Mouse (Mus musculus) midbrain, embryonic 15.5 days (tissue): Measurements from ENCODE around the gene Dip2b. TPM values are rescaled to one million over a fixed set of nuclear protein-coding genes. Genes with fewer than 3 reads are reported as not detected.

Experiments used
- ATAC-seq: fragments of 200-750 bp; cut with Nextera tagmentation; replicated peaks from 2 replicates; pipeline ENCODE4 v1.8.0; 2017; ENCODE audit warnings: moderate TSS enrichment
- H3K27ac ChIP-seq: fragments of 300-500 bp; sonication (generic); 2 replicates; pipeline ENCODE4 v1.5.1; 2015; ENCODE audit warnings: mild to moderate bottlenecking, inconsistent platforms
- H3K27me3 ChIP-seq: fragments of 300-500 bp; sonication (generic); replicated peaks from 2 replicates; pipeline ENCODE4 v1.6.1; 2015; ENCODE audit warnings: inconsistent platforms
- H3K36me3 ChIP-seq: fragments of 300-500 bp; sonication (generic); replicated peaks from 2 replicates; pipeline ENCODE4 v1.6.1; 2015; ENCODE audit warnings: inconsistent platforms
- H3K4me1 ChIP-seq: fragments of 300-500 bp; sonication (generic); 2 replicates; pipeline ENCODE4 v1.6.1; 2015; ENCODE audit warnings: inconsistent platforms
- H3K4me2 ChIP-seq: fragments of 300-500 bp; sonication (generic); 2 replicates; pipeline ENCODE4 v1.6.1; 2015; ENCODE audit warnings: inconsistent platforms, mild to moderate bottlenecking, moderate library complexity
- H3K4me3 ChIP-seq: fragments of 300-500 bp; sonication (generic); 2 replicates; pipeline ENCODE4 v1.5.1; 2015; ENCODE audit warnings: mild to moderate bottlenecking, inconsistent platforms
- H3K9ac ChIP-seq: fragments of 300-500 bp; sonication (generic); 2 replicates; pipeline ENCODE4 v1.6.1; 2015; ENCODE audit warnings: mild to moderate bottlenecking, inconsistent platforms
- H3K9me3 ChIP-seq: fragments of 300-500 bp; sonication (generic); 2 replicates; pipeline ENCODE4 v1.6.1; 2016; ENCODE audit warnings: inconsistent platforms
- WGBS: fragments of 180-500 bp; shearing (Covaris S2); methylation state at CpG from one replicate; pipeline ENCODE4 v1.1.7; 2015; ENCODE audit warnings: mixed read lengths; 5-methylcytosine and 5-hydroxymethylcytosine counted together
- polyA plus RNA-seq: library from polyadenylated mRNA; unstranded; fragments of >200 nt; fragmentation: Nextera tagmentation; extraction: Ambion mirVana; gene quantifications from 2 replicates; pipeline ENCODE4 v1.2.1, GENCODE M21; 2015

Gene Dip2b
- polyA plus RNA-seq, 1 experiment from 2014 or later: 20.2 TPM

GRCm38 (mm10) chr15:100153024-100153423 is 114.6 kb downstream of the Dip2b start:
- ATAC-seq: no peak
- no peak overlapping the region for H3K27ac ChIP-seq
- H3K9ac ChIP-seq: no peak overlapping the region
- WGBS: 76% methylated on average over 3 of the region's 3 CpGs
- peaks cover 9% of the 10 kb centered on the region; the same call in 1 of the 2 replicates for H3K4me1 ChIP-seq
- no peak overlapping the region for H3K4me3 ChIP-seq
- H3K36me3 ChIP-seq: peaks cover 9% of the 10 kb centered on the region
- no peak overlapping the region for H3K4me2 ChIP-seq
- no peaks in the 10 kb centered on the region for H3K27me3 ChIP-seq
- H3K9me3 ChIP-seq: no peaks in the 10 kb centered on the region

GRCm38 (mm10) chr15:100156095-100156707 is 117.7 kb downstream of the Dip2b start:
- Histone ChIP-seq H3K27ac (no peak overlapping the region), H3K4me1 (0 out of 2 replicates have a peak, but pooled peaks cover under 1% of the 10 kb centered on the region), H3K9me3 (no peaks in the 10 kb centered on the region), H3K36me3 (peaks cover 9% of the 10 kb centered on the region), H3K27me3 (no peaks in the 10 kb centered on the region), H3K4me2 (no peak overlapping the region), H3K4me3 (no peak overlapping the region), H3K9ac (no peak overlapping the region)
- WGBS: 92% methylated on average over 4 of the region's 4 CpGs
- ATAC-seq: no peak

GRCm38 (mm10) chr15:100156781-100157470 is 118.5 kb downstream of the Dip2b start:
- no peak for ATAC-seq
- H3K27ac ChIP-seq: no peak overlapping the region
- no peak overlapping the region for H3K4me3 ChIP-seq
- H3K27me3 ChIP-seq: no peaks in the 10 kb centered on the region
- H3K4me2 ChIP-seq: no peak overlapping the region
- WGBS: 91% methylated on average over 10 of the region's 10 CpGs
- no peak overlapping the region for H3K9ac ChIP-seq
- peaks cover 12% of the 10 kb centered on the region for H3K36me3 ChIP-seq
- no peaks in the 10 kb centered on the region for H3K4me1 ChIP-seq
- no peaks in the 10 kb centered on the region for H3K9me3 ChIP-seq

- H3K9me3 ChIP-seq: no peaks in the 10 kb centered on the region
- no peaks in the 10 kb centered on the region for H3K27me3 ChIP-seq
- no peak overlapping the region for H3K27ac ChIP-seq
- no peaks in the 10 kb centered on the region for H3K4me1 ChIP-seq
- peaks cover 18% of the 10 kb centered on the region for H3K36me3 ChIP-seq
- no peak overlapping the region for H3K4me3 ChIP-seq
- WGBS: 91% methylated on average over 10 of the region's 10 CpGs
- no peak overlapping the region for H3K4me2 ChIP-seq
- no peak overlapping the region for H3K9ac ChIP-seq
- no peak for ATAC-seq
Measured at GRCm38 (mm10) chr15:100158985-100159384, 120.5 kb downstream of the Dip2b start.

- no peak overlapping the region for H3K4me2 ChIP-seq
- WGBS: 89% methylated on average over 6 of the region's 6 CpGs
- H3K4me3 ChIP-seq: no peak overlapping the region
- H3K4me1 ChIP-seq: no peaks in the 10 kb centered on the region
- no peaks in the 10 kb centered on the region for H3K27me3 ChIP-seq
- no peak for ATAC-seq
- no peak overlapping the region for H3K27ac ChIP-seq
- no peaks in the 10 kb centered on the region for H3K9me3 ChIP-seq
- peaks cover 20% of the 10 kb centered on the region; the same call in 1 of the 2 replicates for H3K36me3 ChIP-seq
- H3K9ac ChIP-seq: no peak overlapping the region
Measured at GRCm38 (mm10) chr15:100161747-100162280, 123.3 kb downstream of the Dip2b start.

- Histone ChIP-seq H3K9ac (no peak overlapping the region), H3K9me3 (no peaks in the 10 kb centered on the region), H3K36me3 (peaks cover 25% of the 10 kb centered on the region; the same call in 1 of the 2 replicates), H3K27ac (no peak overlapping the region), H3K27me3 (no peaks in the 10 kb centered on the region), H3K4me2 (no peak overlapping the region), H3K4me1 (no peaks in the 10 kb centered on the region), H3K4me3 (no peak overlapping the region)
- WGBS: 73% methylated on average over 3 of the region's 3 CpGs
- ATAC-seq: no peak
Measured at GRCm38 (mm10) chr15:100163381-100164051, 125.1 kb downstream of the Dip2b start.

GRCm38 (mm10) chr15:100166464-100166863 is 128.0 kb downstream of the Dip2b start:
- H3K27me3 ChIP-seq: no peaks in the 10 kb centered on the region
- no peak overlapping the region for H3K4me2 ChIP-seq
- no peak overlapping the region for H3K9ac ChIP-seq
- H3K4me3 ChIP-seq: no peak overlapping the region
- peaks cover 41% of the 10 kb centered on the region for H3K36me3 ChIP-seq
- 90% methylated on average over 3 of the region's 3 CpGs for WGBS
- no peak for ATAC-seq
- H3K27ac ChIP-seq: no peak overlapping the region
- H3K4me1 ChIP-seq: no peaks in the 10 kb centered on the region
- no peaks in the 10 kb centered on the region for H3K9me3 ChIP-seq

- peaks cover 43% of the 10 kb centered on the region for H3K36me3 ChIP-seq
- no peak overlapping the region for H3K4me2 ChIP-seq
- H3K27me3 ChIP-seq: no peaks in the 10 kb centered on the region
- no peak for ATAC-seq
- no peak overlapping the region for H3K9ac ChIP-seq
- no peak overlapping the region for H3K4me3 ChIP-seq
- no peak overlapping the region for H3K27ac ChIP-seq
- WGBS: 77% methylated on average over 6 of the region's 6 CpGs
- no peaks in the 10 kb centered on the region for H3K4me1 ChIP-seq
- no peaks in the 10 kb centered on the region for H3K9me3 ChIP-seq
Measured at GRCm38 (mm10) chr15:100167791-100168190, 129.3 kb downstream of the Dip2b start.

GRCm38 (mm10) chr15:100168191-100168606 is 129.7 kb downstream of the Dip2b start:
- 91% methylated on average over 8 of the region's 8 CpGs for WGBS
- H3K36me3 ChIP-seq: peaks cover 47% of the 10 kb centered on the region

GRCm38 (mm10) chr15:100175176-100175575 is 136.7 kb downstream of the Dip2b start:
- Histone ChIP-seq H3K9me3 (no peaks in the 10 kb centered on the region), H3K27me3 (no peaks in the 10 kb centered on the region), H3K9ac (no peak overlapping the region), H3K36me3 (peaks cover 60% of the 10 kb centered on the region), H3K4me3 (no peak overlapping the region), H3K4me2 (no peak overlapping the region), H3K27ac (no peak overlapping the region), H3K4me1 (no peaks in the 10 kb centered on the region)
- ATAC-seq: no peak
- 88% methylated on average over 6 of the region's 6 CpGs for WGBS

More at GRCm38 (mm10) chr15:100168191-100168606, 129.7 kb downstream of the Dip2b start:
- Histone ChIP-seq H3K9me3 (no peaks in the 10 kb centered on the region), H3K27me3 (no peaks in the 10 kb centered on the region), H3K4me3 (no peak overlapping the region), H3K9ac (no peak overlapping the region), H3K4me1 (no peaks in the 10 kb centered on the region), H3K4me2 (no peak overlapping the region), H3K27ac (no peak overlapping the region)
- no peak for ATAC-seq

GRCm38 (mm10) chr15:100177167-100177566 is 138.7 kb downstream of the Dip2b start:
- H3K4me3 ChIP-seq: no peak overlapping the region
- no peak overlapping the region for H3K27ac ChIP-seq
- no peak overlapping the region for H3K9ac ChIP-seq
- no peaks in the 10 kb centered on the region for H3K9me3 ChIP-seq
- H3K36me3 ChIP-seq: peaks cover 64% of the 10 kb centered on the region
- WGBS: 98% methylated on average over 3 of the region's 3 CpGs
- H3K27me3 ChIP-seq: no peaks in the 10 kb centered on the region
- ATAC-seq: no peak
- H3K4me2 ChIP-seq: no peak overlapping the region
- H3K4me1 ChIP-seq: no peaks in the 10 kb centered on the region

- Histone ChIP-seq H3K27ac (no peak overlapping the region), H3K27me3 (no peaks in the 10 kb centered on the region), H3K4me2 (no peak overlapping the region), H3K4me1 (no peaks in the 10 kb centered on the region), H3K36me3 (peaks cover 64% of the 10 kb centered on the region), H3K9ac (no peak overlapping the region), H3K4me3 (no peak overlapping the region), H3K9me3 (no peaks in the 10 kb centered on the region)
- no peak for ATAC-seq
- 90% methylated on average over 9 of the region's 9 CpGs for WGBS
Measured at GRCm38 (mm10) chr15:100177575-100177974, 139.1 kb downstream of the Dip2b start.
